Mouse (Mus musculus): ENCODE data around the gene Cap2.

DNA sequence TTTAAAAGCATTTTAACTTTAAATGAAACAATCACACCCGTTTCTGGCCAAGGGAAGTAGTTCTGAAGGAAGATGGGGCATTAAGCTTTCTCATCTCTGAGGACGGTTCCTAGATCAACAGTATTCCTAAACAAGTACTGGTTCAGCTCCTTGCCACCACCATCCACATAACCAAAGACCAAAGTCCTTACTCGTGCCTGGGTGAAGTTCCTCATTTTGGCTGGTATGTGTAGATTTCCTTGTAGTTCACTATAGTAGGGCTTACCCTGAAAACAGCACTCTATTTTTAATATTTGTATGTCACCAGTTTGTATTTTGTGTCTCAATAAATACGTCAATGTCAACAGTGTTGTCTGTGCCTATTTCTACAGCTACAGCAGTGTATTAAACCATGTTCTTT, 176.1 kb downstream of the Cap2 start:
- TF ChIP-seq POLR2A (IDR thresholded peaks at IDR 0.05; ENCODE audit: low read depth, low read length) = no peak
- no peak for TF ChIP-seq CTCF (IDR thresholded peaks at IDR 0.05; ENCODE audit: extremely low read depth, insufficient read depth, insufficient read length, insufficient replicate concordance)
